Mouse (Mus musculus): ENCODE measurements around the gene Rin2. TPM values are rescaled to one million over a fixed set of nuclear protein-coding genes. Genes with fewer than 3 reads are reported as not detected.
A peak's percentile ranks its signal among the peaks of the same experiment; 100 is the strongest.

Gene Rin2
- total and polyA plus RNA-seq, 2 experiments = 3.4 to 10.9 TPM

DNA sequence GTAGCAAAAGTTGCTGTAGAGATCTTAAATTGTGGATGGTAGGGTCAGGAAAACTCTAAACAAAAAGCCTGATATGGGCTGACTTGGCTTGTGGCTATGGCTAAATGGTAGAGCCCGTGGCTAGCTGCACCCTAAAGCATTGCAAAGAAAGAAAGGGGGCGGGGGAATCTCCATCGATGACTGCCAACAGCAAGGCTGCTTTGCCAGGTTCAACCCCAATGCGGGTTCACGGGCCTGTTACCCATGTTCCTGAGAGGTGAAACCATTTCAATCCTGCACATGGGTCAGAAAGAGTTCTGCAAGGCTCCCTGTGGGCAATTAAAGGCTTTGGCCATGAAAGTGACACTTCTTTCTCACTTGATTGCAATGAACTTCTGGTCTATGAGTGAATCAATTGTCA lies 206.9 kb downstream of the Rin2 start:
- DNase-seq (ENCODE audit: extremely low read depth, low read depth, low spot score) = peak; percentile 32
- no peaks in the 10 kb centered on the region for H3K79me2 ChIP-seq (ENCODE audit: control insufficient read depth, insufficient read depth, low read length)
- H3K36me3 ChIP-seq (ENCODE audit: control insufficient read depth, insufficient read depth, low read length) = peaks cover 36% of the 10 kb centered on the region
- no peaks in the 10 kb centered on the region for H3K4me1 ChIP-seq (ENCODE audit: control insufficient read depth, insufficient read depth, low read length)
- 47% methylated on average over 5 of the region's 5 CpGs for WGBS
- TF ChIP-seq CTCF (IDR thresholded peaks at IDR 0.05; ENCODE audit: low read depth, low read length) = no peak
- no peaks in the 10 kb centered on the region for H3K27me3 ChIP-seq (ENCODE audit: control insufficient read depth, insufficient read depth, low read length)
- H3K9ac ChIP-seq (ENCODE audit: low read depth, low read length) = no peak overlapping the region
- no peak overlapping the region for H3K27ac ChIP-seq (replicated peaks; ENCODE audit: insufficient read depth, low read depth, low read length)
- no peak overlapping the region for H3K4me3 ChIP-seq (ENCODE audit: insufficient read depth, low read depth, low read length)

DNA sequence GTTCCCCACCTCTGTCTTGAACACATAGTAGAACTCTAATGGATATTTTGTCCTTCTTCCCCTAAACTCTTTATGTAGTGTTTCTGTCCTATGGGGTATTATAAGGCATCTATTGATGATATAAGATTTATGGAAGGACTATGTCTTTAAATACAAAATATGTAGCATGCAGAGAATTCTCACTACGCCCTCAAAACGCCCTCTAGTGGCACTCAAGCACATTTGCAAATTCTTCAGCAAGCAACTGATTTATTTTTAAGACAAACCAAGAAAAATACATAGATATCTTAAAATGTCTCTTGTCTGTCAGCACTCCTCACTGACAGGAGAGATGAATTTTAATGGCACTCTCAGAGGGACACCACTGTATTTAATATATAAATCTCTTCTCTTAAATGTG lies 207.4 kb downstream of the Rin2 start:
- Histone ChIP-seq H3K27me3 (ENCODE audit: control insufficient read depth, insufficient read depth, low read length) (no peaks in the 10 kb centered on the region), H3K36me3 (ENCODE audit: control insufficient read depth, insufficient read depth, low read length) (peaks cover 33% of the 10 kb centered on the region), H3K4me3 (ENCODE audit: insufficient read depth, low read depth, low read length) (no peak overlapping the region), H3K4me1 (ENCODE audit: control insufficient read depth, insufficient read depth, low read length) (no peaks in the 10 kb centered on the region; the same call in 1 of the 2 replicates), H3K27ac (replicated peaks; ENCODE audit: insufficient read depth, low read depth, low read length) (no peak overlapping the region; the same call in 1 of the 2 replicates), H3K9ac (ENCODE audit: low read depth, low read length) (no peak overlapping the region), H3K79me2 (ENCODE audit: control insufficient read depth, insufficient read depth, low read length) (no peaks in the 10 kb centered on the region)
- TF ChIP-seq CTCF (IDR thresholded peaks at IDR 0.05; ENCODE audit: low read depth, low read length) (peak; percentile 56), POLR2A (IDR thresholded peaks at IDR 0.05; ENCODE audit: extremely low read depth, insufficient read depth, low read length) (no peak)
- DNase-seq (ENCODE audit: extremely low read depth, low read depth, low spot score) = no peak
- WGBS = 15% methylated on average over 2 of the region's 2 CpGs

DNA sequence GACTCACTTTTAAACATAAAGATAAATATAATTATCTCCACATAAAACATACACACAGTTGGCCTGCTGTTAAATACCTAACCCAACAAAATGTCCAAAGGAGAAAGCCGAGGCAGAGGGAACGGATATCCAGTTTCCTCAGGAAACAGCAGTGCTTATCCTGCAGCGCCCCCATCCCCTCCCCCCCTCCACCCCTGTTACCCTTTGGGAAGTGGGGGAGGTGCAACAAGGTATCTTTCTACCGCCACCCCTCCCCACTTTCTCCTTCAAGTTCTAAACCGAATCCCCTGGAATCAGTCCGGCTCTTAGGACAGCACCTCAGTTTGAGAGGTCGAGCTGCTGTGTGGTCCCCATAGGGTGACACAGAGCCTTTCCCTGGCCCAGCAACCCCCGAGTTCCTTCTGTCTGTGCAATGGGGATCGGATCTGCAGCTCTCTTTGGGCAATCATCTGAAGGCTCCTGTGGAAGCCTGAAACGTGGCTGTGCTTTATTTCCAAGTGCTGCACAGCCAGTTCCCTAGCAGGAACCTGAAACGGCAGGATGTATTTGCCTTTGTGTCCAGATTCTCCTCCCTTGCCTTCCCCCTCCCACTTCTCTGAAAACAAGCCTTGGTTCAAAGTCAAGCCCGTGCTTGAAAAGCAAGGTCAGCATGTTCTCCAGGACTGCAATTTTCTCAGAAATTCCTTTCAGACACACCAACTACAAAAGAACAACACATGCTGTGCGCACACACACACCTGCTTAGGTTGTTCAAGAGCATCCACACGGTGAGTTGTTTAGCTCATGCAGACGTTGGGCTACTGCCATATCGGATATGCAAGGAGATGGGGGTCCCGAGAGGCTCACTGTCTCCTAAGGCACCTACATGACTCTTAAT lies 209.3 kb downstream of the Rin2 start:
- 67% methylated on average over 17 of the region's 17 CpGs for WGBS
- Histone ChIP-seq H3K79me2 (ENCODE audit: control insufficient read depth, insufficient read depth, low read length) (no peaks in the 10 kb centered on the region), H3K27ac (replicated peaks; ENCODE audit: insufficient read depth, low read depth, low read length) (peak overlapping the region; percentile 75)

DNA sequence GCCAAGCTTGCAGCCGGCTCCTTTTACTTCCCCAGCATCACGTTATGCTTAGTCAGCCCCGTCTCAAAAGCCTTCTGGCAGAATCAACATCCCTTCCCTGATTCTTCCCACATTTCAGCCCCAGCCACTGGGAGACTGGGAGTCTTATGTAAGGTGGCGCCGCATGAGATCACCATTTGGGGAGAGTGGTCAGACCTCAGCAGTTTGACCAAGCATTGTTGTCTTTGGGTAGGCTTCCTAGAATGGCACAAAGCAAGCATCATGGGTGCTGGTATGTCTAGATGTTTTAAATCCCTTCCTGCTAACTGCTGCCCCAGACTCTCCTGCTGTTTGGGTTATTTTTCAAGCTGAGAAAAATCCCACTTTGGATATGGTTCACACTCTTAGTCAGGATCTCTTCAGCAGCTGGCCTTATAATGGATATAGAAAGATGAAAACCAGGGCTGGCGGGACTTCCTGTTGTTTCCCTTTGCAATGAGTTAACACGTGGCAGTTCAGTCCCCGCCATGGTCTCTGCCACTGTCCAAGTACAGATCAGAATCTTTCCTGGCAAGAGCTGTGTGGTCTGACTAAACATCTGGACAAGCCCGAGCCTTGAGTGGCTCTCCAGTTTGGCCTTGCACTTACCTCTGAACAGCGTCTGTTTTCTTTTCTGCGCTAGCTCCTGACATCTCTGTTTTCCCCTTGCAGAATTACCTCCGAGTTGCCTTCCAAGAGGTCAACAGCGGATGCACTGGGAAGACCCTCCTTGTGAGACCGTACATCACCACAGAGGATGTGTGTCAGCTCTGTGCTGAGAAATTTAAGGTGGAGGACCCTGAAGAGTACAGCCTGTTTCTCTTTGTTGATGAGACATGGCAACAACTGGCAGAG lies 210.1 kb downstream of the Rin2 start:
- H3K27ac ChIP-seq (replicated peaks; ENCODE audit: insufficient read depth, low read depth, low read length) = peak overlapping the region; percentile 75
- H3K9ac ChIP-seq (ENCODE audit: low read depth, low read length) = no peak overlapping the region
- H3K36me3 ChIP-seq (ENCODE audit: control insufficient read depth, insufficient read depth, low read length) = peaks cover 18% of the 10 kb centered on the region
- 76% methylated on average over 14 of the region's 14 CpGs for WGBS
- TF ChIP-seq POLR2A (IDR thresholded peaks at IDR 0.05; ENCODE audit: extremely low read depth, insufficient read depth, low read length) = no peak
- TF ChIP-seq CTCF (IDR thresholded peaks at IDR 0.05; ENCODE audit: low read depth, low read length) = no peak
- peaks cover 4% of the 10 kb centered on the region; the same call in 1 of the 2 replicates for H3K4me1 ChIP-seq (ENCODE audit: control insufficient read depth, insufficient read depth, low read length)
- H3K79me2 ChIP-seq (ENCODE audit: control insufficient read depth, insufficient read depth, low read length) = no peaks in the 10 kb centered on the region
- no peak for DNase-seq (ENCODE audit: extremely low read depth, low read depth, low spot score)
- no peak overlapping the region for H3K4me3 ChIP-seq (ENCODE audit: insufficient read depth, low read depth, low read length)
- no peaks in the 10 kb centered on the region for H3K27me3 ChIP-seq (ENCODE audit: control insufficient read depth, insufficient read depth, low read length)

More for the DNA sequence above, 209.3 kb downstream of the Rin2 start:
- TF ChIP-seq POLR2A (IDR thresholded peaks at IDR 0.05; ENCODE audit: extremely low read depth, insufficient read depth, low read length) (no peak), CTCF (IDR thresholded peaks at IDR 0.05; ENCODE audit: low read depth, low read length) (no peak)
- peaks cover 4% of the 10 kb centered on the region; the same call in 1 of the 2 replicates for H3K4me1 ChIP-seq (ENCODE audit: control insufficient read depth, insufficient read depth, low read length)
- peaks cover 21% of the 10 kb centered on the region for H3K36me3 ChIP-seq (ENCODE audit: control insufficient read depth, insufficient read depth, low read length)
- H3K27me3 ChIP-seq (ENCODE audit: control insufficient read depth, insufficient read depth, low read length) = no peaks in the 10 kb centered on the region
- H3K4me3 ChIP-seq (ENCODE audit: insufficient read depth, low read depth, low read length) = no peak overlapping the region
- H3K9ac ChIP-seq (ENCODE audit: low read depth, low read length) = 0 out of 2 replicates have a peak overlapping the region, but pooled peaks have one; percentile 10
- DNase-seq (ENCODE audit: extremely low read depth, low read depth, low spot score) = no peak

DNA sequence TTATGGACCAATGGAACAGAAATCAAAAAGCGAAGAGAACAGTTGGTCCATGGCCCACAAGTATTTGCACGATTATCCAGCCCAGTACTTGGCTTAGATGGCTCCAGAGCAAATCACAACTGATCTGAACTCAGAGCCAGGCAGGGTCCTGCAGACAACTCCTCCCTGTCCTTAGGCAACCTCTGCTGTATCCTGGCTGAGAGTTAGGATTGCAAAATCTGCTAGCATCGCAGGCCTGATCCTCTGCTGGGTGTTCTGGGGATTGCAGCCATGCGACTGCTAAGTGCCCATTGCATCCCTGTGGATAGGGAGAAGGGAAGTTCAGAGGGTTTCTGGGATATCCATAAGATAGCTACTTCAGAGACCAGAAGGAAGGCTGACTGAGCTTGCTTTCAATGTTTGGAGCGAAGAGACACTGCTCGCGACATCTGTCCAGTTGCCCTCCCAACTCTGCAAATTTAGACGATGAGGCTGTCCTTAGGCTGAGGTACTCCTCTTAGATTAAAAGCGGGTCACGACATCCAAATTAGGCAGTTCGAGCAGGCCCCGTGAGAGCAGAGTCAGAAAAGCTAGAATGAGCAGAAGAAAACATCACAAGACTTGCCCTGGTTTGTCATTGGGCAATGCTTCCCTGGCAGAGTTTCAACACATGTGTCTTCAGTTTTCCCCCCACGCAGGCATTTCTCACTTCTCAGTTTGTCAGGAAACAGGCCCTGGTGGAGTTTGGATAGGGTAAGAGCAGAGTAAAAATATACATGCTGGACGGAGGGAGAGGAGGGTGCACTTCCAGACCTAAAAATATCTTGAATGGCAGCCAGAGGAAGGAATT lies 213.1 kb downstream of the Rin2 start:
- 46% methylated on average over 14 of the region's 14 CpGs for WGBS
- no peaks in the 10 kb centered on the region for H3K79me2 ChIP-seq (ENCODE audit: control insufficient read depth, insufficient read depth, low read length)
- no peak overlapping the region for H3K4me3 ChIP-seq (ENCODE audit: insufficient read depth, low read depth, low read length)
- H3K9ac ChIP-seq (ENCODE audit: low read depth, low read length) = no peak overlapping the region
- DNase-seq (ENCODE audit: extremely low read depth, low read depth, low spot score) = peak; percentile 57
- peak overlapping the region; percentile 54 for H3K27ac ChIP-seq (replicated peaks; ENCODE audit: insufficient read depth, low read depth, low read length)
- peaks cover 18% of the 10 kb centered on the region for H3K36me3 ChIP-seq (ENCODE audit: control insufficient read depth, insufficient read depth, low read length)
- TF ChIP-seq POLR2A (IDR thresholded peaks at IDR 0.05; ENCODE audit: extremely low read depth, insufficient read depth, low read length) (no peak), CTCF (IDR thresholded peaks at IDR 0.05; ENCODE audit: low read depth, low read length) (peak; percentile 72)
- no peaks in the 10 kb centered on the region for H3K27me3 ChIP-seq (ENCODE audit: control insufficient read depth, insufficient read depth, low read length)
- H3K4me1 ChIP-seq (ENCODE audit: control insufficient read depth, insufficient read depth, low read length) = peaks cover 4% of the 10 kb centered on the region; the same call in 1 of the 2 replicates

Measured in liver, adult 2 months (tissue).